Mouse (Mus musculus) natural killer cell, adult 2 months (primary cell): ENCODE data around the gene Klhl20.
A peak's percentile ranks its signal among the peaks of the same experiment; 100 is the strongest.
"Not testable (repeated sequence)": the region's sequence is repeated elsewhere in the genome, so short reads cannot be mapped to it uniquely, and the experiment has no call there.

ENCODE experiments used
- DNase-seq, 2 experiments: peaks; one replicate each; pipeline ENCODE4 v3.0.0; 2022; ENCODE audit warnings: low spot score in 2 of 2

Klhl20 gene

DNA sequence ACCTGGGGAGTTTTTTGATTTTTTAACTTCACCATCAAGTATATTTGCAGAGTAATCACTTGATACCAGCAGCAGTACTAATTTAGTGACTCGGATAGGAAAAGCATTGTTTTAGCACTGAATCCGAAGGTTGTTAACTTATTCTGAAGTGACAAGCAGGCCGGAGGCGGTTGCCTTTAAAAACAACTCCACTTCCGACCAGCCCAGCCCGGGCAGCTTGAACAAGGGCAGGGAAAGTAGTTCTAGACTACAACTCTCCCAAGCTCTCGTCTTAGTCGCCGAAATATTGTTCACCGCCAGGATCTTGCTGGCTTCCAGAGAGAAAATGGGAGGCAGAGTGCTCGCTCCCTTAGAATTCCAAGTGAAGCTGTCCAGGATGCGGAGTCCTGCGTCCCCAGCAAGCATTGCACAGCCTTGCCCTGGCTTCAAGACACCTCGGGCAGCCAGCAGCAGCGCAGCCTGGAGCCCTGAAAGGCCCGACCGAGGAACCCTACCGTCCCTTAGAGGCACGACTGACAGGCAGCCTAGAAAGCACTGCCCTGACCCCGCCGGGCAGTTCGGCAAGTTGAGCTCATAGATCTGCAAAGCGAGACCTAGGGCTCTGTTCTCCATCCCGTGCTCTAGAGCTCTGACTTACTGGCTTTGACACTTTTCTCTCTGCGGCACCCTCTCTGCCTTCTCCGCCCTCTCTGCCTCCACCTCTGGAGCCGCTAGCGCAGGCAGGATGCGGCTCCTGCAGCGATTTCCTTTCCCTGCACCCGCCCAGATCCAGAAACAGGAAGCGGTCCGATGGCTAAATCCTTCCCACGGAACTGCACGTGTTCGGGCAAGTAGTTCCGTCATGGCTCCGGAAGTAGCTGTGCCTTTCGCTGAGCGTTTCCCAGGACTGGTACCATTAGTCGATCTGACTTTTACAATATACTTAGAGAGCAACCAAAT lies at the start of gene Klhl20:
Gene Klhl20 (minus strand): TSS at position 786 of the 939 bp plus-strand sequence.
- peak; percentile 88 to 91 for DNase-seq

DNA sequence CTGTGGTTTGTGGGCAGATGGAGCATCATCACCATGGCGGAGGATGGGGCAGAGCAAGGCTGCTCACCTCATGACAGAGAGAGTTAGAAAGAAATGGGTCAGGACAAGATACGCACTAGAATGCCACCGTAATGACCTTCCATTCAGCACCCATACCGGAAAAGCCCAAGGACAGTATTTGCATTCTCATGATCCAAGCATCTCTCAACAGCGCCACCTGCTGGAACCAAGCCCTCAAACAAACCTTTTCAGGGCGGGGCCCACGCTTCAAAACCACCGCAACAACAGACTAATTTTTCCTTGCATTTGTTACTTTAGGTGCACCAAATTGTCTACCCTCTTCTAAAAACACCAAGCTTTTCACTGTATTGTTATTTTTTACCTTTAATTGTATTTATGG lies 49.4 kb upstream of the Klhl20 start:
- DNase-seq = peak; percentile 52 to 70

GRCm38 (mm10) chr1:161170651-161171050 lies 39.3 kb upstream of the Klhl20 start:
- DNase-seq = peak; percentile 56 to 80

DNA sequence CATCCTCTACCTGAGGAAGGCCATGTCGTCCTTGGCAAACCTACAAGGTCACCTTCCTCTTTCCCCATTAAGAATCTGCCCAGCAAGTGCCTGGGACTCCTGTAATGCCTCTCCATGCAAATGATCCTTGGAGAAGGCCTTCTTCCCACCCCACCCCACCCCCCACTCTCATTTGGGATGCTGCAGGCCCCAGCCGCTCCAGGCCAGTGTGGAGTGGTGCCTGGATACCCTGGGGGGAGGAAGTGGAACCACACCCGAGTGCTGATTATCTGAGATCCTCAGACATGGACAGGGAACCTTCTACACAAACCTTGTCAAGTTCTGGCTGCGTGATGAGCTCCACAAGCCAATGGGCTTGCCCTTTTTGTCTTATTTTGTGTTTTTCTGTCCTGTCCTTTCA lies 29.0 kb upstream of the Klhl20 start:
- DNase-seq = no peak

GRCm38 (mm10) chr1:161159214-161159613 lies 27.9 kb upstream of the Klhl20 start, which contains the start of gene Tex50:
Gene Tex50 (minus strand): TSS chr1:161159314.
- DNase-seq = no peak

- DNase-seq = peak in 1 of 2 experiments; percentile 6
These were observed 25.2 kb upstream of the Klhl20 start for GRCm38 (mm10) chr1:161156546-161156945.

- DNase-seq = no peak
These were observed 19.8 kb upstream of the Klhl20 start for GRCm38 (mm10) chr1:161151098-161151497.

GRCm38 (mm10) chr1:161147888-161148287 lies 16.6 kb upstream of the Klhl20 start:
- DNase-seq = no peak

GRCm38 (mm10) chr1:161145611-161146010 lies 14.3 kb upstream of the Klhl20 start:
- DNase-seq = not testable (repeated sequence)

- DNase-seq = no peak
These were observed 11.9 kb upstream of the Klhl20 start for GRCm38 (mm10) chr1:161143216-161143615.

GRCm38 (mm10) chr1:161142531-161143159 lies 11.3 kb upstream of the Klhl20 start, which contains the start of gene Ankrd45:
Gene Ankrd45 (plus strand): TSS chr1:161142691.
- peak in 1 of 2 experiments; percentile 9 for DNase-seq

DNA sequence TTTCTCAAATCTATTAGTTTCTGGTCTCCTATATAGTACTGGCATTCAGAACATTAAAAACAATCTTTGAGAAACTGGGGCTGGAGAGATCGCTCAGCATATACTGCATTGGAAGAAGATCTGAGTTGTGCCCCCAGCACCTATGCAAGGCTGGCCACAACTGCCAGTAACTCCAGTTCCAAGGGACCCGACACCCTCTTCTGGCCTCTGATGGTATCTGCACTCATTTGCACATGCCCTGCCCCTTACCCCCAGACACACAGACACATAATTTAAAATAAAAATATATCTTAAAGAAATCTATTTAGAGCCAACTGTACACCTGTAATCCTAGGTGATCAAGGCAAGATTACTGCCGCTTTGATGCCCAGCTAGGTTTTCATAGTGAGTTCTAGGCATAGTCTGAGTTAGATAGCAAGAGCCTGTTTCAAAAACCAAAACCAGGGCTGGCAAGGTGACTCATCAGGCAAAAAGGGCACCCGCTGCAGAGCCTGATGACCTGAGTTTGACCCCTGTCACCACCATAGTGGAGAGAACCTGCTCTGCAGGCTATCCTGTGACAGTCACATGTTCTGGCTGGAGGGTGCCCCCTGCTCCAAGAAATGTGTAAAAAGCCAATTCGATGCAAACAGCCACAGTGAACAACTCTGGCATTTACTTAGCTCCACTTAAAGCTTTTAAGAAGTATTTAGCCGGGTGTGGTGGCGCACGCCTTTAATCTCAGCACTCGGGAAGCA lies 8.9 kb upstream of the Klhl20 start:
- DNase-seq = peak in 1 of 2 experiments; percentile 26

GRCm38 (mm10) chr1:161139496-161139895 lies 8.2 kb upstream of the Klhl20 start:
- DNase-seq = peak in 1 of 2 experiments; percentile 32

DNA sequence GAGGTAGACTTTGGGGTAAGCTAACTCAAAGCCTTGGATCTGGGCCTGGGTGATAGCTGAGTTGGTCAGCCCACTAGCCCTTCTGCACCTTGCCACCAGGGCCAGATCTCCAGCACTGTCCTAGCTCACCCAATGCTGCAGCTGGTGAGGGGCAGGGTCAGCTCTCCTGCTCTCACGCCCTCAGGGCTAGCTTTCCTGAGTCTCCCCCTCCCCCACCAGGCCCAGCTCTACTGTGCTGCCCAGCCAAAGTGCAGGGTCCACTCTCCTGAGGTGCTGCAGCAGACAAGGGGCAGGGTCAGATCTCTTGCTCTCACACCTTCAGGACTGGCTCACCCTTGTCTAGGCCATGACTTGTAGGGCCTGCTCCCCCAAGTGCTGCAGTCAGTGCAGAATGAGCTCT lies 4.8 kb downstream of the Klhl20 start:
- DNase-seq = no peak

- no peak for DNase-seq
These were observed 8.5 kb downstream of the Klhl20 start for GRCm38 (mm10) chr1:161122661-161123418.

DNA sequence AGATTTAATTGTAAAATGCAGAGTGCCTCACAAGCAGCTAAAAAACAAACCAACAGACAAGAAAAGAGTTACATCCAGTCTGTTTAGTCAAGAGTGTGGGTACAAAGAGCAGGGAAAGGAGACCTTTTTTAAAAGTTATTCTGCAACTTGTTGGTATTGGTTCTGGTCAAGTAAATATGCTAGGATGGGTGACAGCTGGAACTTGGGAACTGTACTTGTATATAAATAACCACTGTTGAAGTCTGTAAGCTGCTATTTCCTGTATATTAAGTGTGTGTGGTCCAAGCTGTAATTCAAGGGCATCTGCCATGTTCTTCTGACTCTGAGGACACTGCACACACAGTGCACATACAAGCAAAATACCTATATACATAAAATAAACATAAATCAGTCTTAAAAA lies 16.7 kb downstream of the Klhl20 start:
- DNase-seq = no peak

- no peak for DNase-seq
These were observed 22.1 kb downstream of the Klhl20 start for GRCm38 (mm10) chr1:161109216-161109615.

DNA sequence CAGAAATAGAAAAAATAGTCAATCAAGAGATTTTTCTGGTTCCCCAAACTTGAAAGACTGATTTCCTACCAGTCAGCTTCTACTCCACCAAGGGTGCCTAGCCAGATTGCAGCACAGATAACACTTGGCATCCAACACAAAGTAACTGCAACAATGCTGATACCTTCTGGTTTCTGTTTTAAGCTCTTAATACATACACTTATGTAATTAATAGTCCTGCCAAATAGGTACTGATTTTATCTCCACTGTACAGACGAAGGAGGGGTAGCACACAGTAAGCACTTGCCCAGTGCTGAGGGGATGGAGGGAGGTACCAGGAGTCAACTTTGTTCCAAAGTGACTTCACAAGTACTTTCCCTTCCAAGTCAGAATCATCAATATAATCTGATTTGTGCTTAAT lies 27.5 kb downstream of the Klhl20 start:
- no peak for DNase-seq

GRCm38 (mm10) chr1:161099721-161100405 lies 31.4 kb downstream of the Klhl20 start:
- no peak for DNase-seq

- no peak for DNase-seq
These were observed 54.1 kb downstream of the Klhl20 start for GRCm38 (mm10) chr1:161077243-161077642.

DNA sequence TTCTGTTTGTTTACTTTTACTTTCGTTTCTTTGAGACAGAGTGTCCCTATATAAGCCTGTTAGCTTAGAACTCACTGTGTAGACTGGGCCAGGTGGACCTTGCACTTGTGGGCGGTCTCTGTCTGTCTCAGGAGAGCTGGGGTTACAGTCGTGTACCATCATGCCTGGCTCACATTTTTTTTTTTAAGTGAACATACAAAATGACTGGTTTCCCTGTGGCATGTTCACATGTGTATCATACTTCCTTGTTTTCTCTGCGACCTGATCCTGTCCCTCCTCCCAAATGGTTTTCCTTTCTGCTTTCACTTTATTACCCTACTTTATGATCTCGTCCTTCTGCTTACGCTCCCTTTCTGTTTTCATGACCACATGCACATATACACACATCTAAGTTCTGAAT lies 55.1 kb downstream of the Klhl20 start:
- DNase-seq = no peak
